Mouse (Mus musculus): ENCODE results near the gene Crcp. TPM values are rescaled to one million over a fixed set of nuclear protein-coding genes. Genes with fewer than 3 reads are reported as not detected.

Crcp gene
- polyA plus RNA-seq, 1 experiment from 2014 or later = 36.8 TPM

- no peak for ATAC-seq (replicated peaks; ENCODE audit: low FRiP score, low read depth)
- H3K9me3 ChIP-seq (replicated peaks; ENCODE audit: low read length) = no peaks in the 10 kb centered on the region
- no peaks in the 10 kb centered on the region for H3K27me3 ChIP-seq (ENCODE audit: insufficient read depth, low read length)
- WGBS = 67% methylated on average over 5 of the region's 5 CpGs
- 0 out of 2 replicates have a peak, but pooled peaks cover 7% of the 10 kb centered on the region for H3K36me3 ChIP-seq (ENCODE audit: insufficient read depth, low read length)
- H3K27ac ChIP-seq = 0 out of 2 replicates have a peak overlapping the region, but pooled peaks have one; percentile 8
- H3K4me1 ChIP-seq (replicated peaks; ENCODE audit: insufficient read depth, low read length) = 0 out of 2 replicates have a peak, but pooled peaks cover 4% of the 10 kb centered on the region
- H3K4me2 ChIP-seq (ENCODE audit: low read length) = no peak overlapping the region
- H3K9ac ChIP-seq (ENCODE audit: low read depth, low read length) = no peak overlapping the region
- DNase-seq (ENCODE audit: low spot score) = no peak
- no peak overlapping the region for H3K4me3 ChIP-seq (replicated peaks; ENCODE audit: low read depth, low read length)
- no peak for TF ChIP-seq CTCF (IDR thresholded peaks at IDR 0.05; ENCODE audit: low read depth)
Observed at GRCm38 (mm10) chr5:130021361-130021966, 7.6 kb upstream of the Crcp start.

- DNase-seq (ENCODE audit: low spot score) = no peak
- ATAC-seq (replicated peaks; ENCODE audit: low FRiP score, low read depth) = no peak
- 0 out of 2 replicates have a peak overlapping the region, but pooled peaks have one; percentile 13 for H3K9ac ChIP-seq (ENCODE audit: low read depth, low read length)
- H3K4me1 ChIP-seq (replicated peaks; ENCODE audit: insufficient read depth, low read length) = 0 out of 2 replicates have a peak, but pooled peaks cover 4% of the 10 kb centered on the region
- H3K4me2 ChIP-seq (ENCODE audit: low read length) = no peak overlapping the region
- 0 out of 2 replicates have a peak, but pooled peaks cover 7% of the 10 kb centered on the region for H3K36me3 ChIP-seq (ENCODE audit: insufficient read depth, low read length)
- WGBS = 36% methylated on average over 7 of the region's 7 CpGs
- no peak overlapping the region for H3K27ac ChIP-seq
- no peaks in the 10 kb centered on the region for H3K27me3 ChIP-seq (ENCODE audit: insufficient read depth, low read length)
- no peak for TF ChIP-seq CTCF (IDR thresholded peaks at IDR 0.05; ENCODE audit: low read depth)
- H3K4me3 ChIP-seq (replicated peaks; ENCODE audit: low read depth, low read length) = no peak overlapping the region
- no peaks in the 10 kb centered on the region for H3K9me3 ChIP-seq (replicated peaks; ENCODE audit: low read length)
Observed at GRCm38 (mm10) chr5:130022366-130022765, 6.7 kb upstream of the Crcp start.

- WGBS = 40% methylated on average over 12 of the region's 12 CpGs
- ATAC-seq (replicated peaks; ENCODE audit: low FRiP score, low read depth) (no peak), DNase-seq (ENCODE audit: low spot score) (no peak)
- Histone ChIP-seq H3K27ac (no peak overlapping the region), H3K9ac (ENCODE audit: low read depth, low read length) (0 out of 2 replicates have a peak overlapping the region, but pooled peaks have one; percentile 13), H3K36me3 (ENCODE audit: insufficient read depth, low read length) (0 out of 2 replicates have a peak, but pooled peaks cover under 1% of the 10 kb centered on the region), H3K4me3 (replicated peaks; ENCODE audit: low read depth, low read length) (peak overlapping the region; percentile 70), H3K4me1 (replicated peaks; ENCODE audit: insufficient read depth, low read length) (0 out of 2 replicates have a peak, but pooled peaks cover 4% of the 10 kb centered on the region), H3K27me3 (ENCODE audit: insufficient read depth, low read length) (no peaks in the 10 kb centered on the region), H3K4me2 (ENCODE audit: low read length) (peak overlapping the region; percentile 89), H3K9me3 (replicated peaks; ENCODE audit: low read length) (no peaks in the 10 kb centered on the region)
- TF ChIP-seq CTCF (IDR thresholded peaks at IDR 0.05; ENCODE audit: low read depth) = no peak
Observed at GRCm38 (mm10) chr5:130023067-130023766, 5.9 kb upstream of the Crcp start.

GRCm38 (mm10) chr5:130023767-130024539, 5.1 kb upstream of the Crcp start:
- DNase-seq (ENCODE audit: low spot score) (peak; percentile 97), ATAC-seq (replicated peaks; ENCODE audit: low FRiP score, low read depth) (peak; percentile 92)
- Histone ChIP-seq H3K36me3 (ENCODE audit: insufficient read depth, low read length) (no peaks in the 10 kb centered on the region), H3K27me3 (ENCODE audit: insufficient read depth, low read length) (no peaks in the 10 kb centered on the region), H3K27ac (peak overlapping the region; percentile 90), H3K4me1 (replicated peaks; ENCODE audit: insufficient read depth, low read length) (0 out of 2 replicates have a peak, but pooled peaks cover 4% of the 10 kb centered on the region), H3K4me3 (replicated peaks; ENCODE audit: low read depth, low read length) (peak overlapping the region; percentile 70), H3K4me2 (ENCODE audit: low read length) (peak overlapping the region; percentile 89), H3K9ac (ENCODE audit: low read depth, low read length) (peak overlapping the region; percentile 67), H3K9me3 (replicated peaks; ENCODE audit: low read length) (no peaks in the 10 kb centered on the region)
- peak; percentile 84 for TF ChIP-seq CTCF (IDR thresholded peaks at IDR 0.05; ENCODE audit: low read depth)
- WGBS = under 1% methylated on average over 32 of the region's 32 CpGs

- H3K36me3 ChIP-seq (ENCODE audit: insufficient read depth, low read length) = no peaks in the 10 kb centered on the region
- no peak overlapping the region for H3K27ac ChIP-seq
- H3K4me2 ChIP-seq (ENCODE audit: low read length) = no peak overlapping the region
- no peaks in the 10 kb centered on the region for H3K27me3 ChIP-seq (ENCODE audit: insufficient read depth, low read length)
- H3K9ac ChIP-seq (ENCODE audit: low read depth, low read length) = no peak overlapping the region
- DNase-seq (ENCODE audit: low spot score) = no peak
- ATAC-seq (replicated peaks; ENCODE audit: low FRiP score, low read depth) = no peak; the same call in 1 of the 2 replicates
- H3K9me3 ChIP-seq (replicated peaks; ENCODE audit: low read length) = no peaks in the 10 kb centered on the region
- TF ChIP-seq CTCF (IDR thresholded peaks at IDR 0.05; ENCODE audit: low read depth) = no peak
- 62% methylated on average over 5 of the region's 5 CpGs for WGBS
- H3K4me3 ChIP-seq (replicated peaks; ENCODE audit: low read depth, low read length) = no peak overlapping the region
- 0 out of 2 replicates have a peak, but pooled peaks cover 4% of the 10 kb centered on the region for H3K4me1 ChIP-seq (replicated peaks; ENCODE audit: insufficient read depth, low read length)
Observed at GRCm38 (mm10) chr5:130027134-130027533, 2.0 kb upstream of the Crcp start.

GRCm38 (mm10) chr5:130027696-130028095, 1.4 kb upstream of the Crcp start:
- no peak overlapping the region for H3K9ac ChIP-seq (ENCODE audit: low read depth, low read length)
- DNase-seq (ENCODE audit: low spot score) (no peak), ATAC-seq (replicated peaks; ENCODE audit: low FRiP score, low read depth) (no peak)
- no peak overlapping the region for H3K27ac ChIP-seq
- no peaks in the 10 kb centered on the region for H3K27me3 ChIP-seq (ENCODE audit: insufficient read depth, low read length)
- H3K36me3 ChIP-seq (ENCODE audit: insufficient read depth, low read length) = no peaks in the 10 kb centered on the region
- 0 out of 2 replicates have a peak, but pooled peaks cover 4% of the 10 kb centered on the region for H3K4me1 ChIP-seq (replicated peaks; ENCODE audit: insufficient read depth, low read length)
- no peaks in the 10 kb centered on the region for H3K9me3 ChIP-seq (replicated peaks; ENCODE audit: low read length)
- H3K4me3 ChIP-seq (replicated peaks; ENCODE audit: low read depth, low read length) = no peak overlapping the region
- TF ChIP-seq CTCF (IDR thresholded peaks at IDR 0.05; ENCODE audit: low read depth) = no peak
- WGBS = 88% methylated on average over 7 of the region's 7 CpGs
- H3K4me2 ChIP-seq (ENCODE audit: low read length) = no peak overlapping the region

Measured in kidney, postnatal 0 days (tissue).